Mouse (Mus musculus) forelimb bud, embryonic 11.5 days (tissue): Measurements from ENCODE around the gene Tgfb1.
"Not testable (repeated sequence)": the region's sequence is repeated elsewhere in the genome, so short reads cannot be mapped to it uniquely, and the experiment has no call there.

ENCODE experiments used
- DNase-seq: peaks from one replicate; pipeline ENCODE4 v3.0.0-alpha.2; 2012; ENCODE audit warnings: low read depth, low spot score

The Tgfb1 gene

GRCm38 (mm10) chr7:25705801-25706251 lies 19.0 kb downstream of the Tgfb1 start:
- no peak for DNase-seq

DNA sequence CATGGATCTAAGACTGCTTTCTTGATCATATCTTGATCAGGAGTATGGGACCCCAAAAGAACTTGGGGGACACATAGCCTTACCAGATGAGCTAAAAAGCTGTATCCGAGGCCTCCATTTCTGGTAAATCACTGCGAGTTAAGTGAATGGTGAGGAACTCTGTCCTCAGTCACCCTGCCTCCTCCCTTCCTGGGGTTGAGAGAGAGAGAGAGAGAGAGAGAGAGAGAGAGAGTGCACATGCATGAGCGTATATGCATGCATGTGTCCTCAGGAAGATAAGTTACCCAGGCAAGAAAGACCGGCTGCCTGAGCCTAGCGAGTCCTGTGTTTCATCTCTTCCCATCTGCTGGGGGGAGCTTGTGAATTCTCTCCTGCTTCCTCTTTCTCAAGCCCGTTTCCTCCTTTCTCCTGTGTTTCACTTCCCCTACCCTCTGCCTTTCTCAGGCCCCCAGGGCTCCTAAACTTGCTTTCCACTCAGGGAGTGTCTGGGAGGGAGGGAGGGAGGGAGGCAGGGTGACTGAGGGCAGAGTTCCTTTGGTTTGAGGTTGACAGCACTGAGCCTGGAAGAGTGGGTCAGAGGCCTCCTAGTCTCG lies 19.9 kb downstream of the Tgfb1 start:
- no peak for DNase-seq

DNA sequence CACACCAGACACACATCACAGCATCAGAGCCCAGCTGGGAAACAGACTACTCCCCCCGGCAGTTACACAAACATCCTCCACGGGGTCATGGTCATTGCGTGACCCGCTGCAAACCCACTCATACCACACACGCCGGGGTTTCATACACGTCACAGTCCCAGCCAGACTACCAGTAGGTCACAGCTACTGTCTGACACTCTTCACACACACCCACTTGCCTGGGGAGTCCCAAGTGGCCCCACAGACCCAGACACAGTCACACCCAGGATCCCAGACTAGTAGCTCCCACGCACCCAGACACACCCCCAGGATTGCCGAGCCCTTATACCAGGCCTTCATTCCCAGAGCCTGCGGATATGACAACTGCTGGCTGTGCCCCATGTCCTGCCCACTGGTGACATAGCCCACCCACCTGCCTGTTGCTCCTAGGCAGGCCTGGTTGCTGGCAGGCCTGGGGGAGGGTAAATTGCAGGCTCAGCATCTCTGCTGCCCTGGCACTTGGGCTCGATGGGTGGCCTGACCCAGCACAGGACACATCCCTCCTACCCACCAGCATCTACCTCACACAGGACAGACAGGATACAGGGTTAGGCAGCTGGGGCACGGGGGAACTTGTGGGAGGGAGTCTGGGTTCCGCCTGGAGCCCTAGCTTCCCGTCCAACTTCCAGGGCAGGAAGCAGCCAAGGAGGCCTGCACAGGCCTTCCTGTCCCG lies 20.9 kb downstream of the Tgfb1 start:
- no peak for DNase-seq

- DNase-seq = no peak
Measured at GRCm38 (mm10) chr7:25709961-25710360, 23.2 kb downstream of the Tgfb1 start.

DNA sequence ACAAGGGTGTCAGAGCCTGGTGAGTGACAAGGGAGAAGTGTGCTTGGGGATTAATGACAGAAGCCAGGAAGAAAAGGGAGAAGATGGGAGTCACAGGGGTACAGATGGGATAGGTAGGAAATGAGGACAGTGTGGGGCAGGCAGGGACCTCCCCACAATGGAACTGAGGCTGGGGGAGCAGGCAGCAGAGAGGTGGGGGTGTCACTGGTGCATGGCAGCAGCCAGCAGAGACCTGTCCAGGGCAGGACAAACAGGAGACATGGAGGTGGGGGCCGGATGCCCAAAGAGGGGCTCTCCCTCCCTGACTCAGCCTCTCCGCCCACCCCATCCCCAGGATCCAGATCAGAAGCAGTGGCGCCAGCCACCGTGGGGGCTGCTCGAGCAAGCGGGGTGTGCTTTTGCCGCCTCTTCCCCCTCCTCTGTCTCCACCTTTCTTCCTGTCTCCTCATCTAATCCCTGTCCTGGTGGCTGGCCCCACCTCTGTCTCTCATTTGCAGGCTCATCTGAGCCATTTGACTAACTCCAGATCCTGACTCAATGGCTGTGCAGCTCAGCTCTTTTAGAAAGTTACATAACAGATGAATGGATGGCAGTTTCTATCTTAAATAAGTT lies 23.8 kb downstream of the Tgfb1 start:
- no peak for DNase-seq

GRCm38 (mm10) chr7:25711165-25711564 lies 24.4 kb downstream of the Tgfb1 start:
- no peak for DNase-seq

DNA sequence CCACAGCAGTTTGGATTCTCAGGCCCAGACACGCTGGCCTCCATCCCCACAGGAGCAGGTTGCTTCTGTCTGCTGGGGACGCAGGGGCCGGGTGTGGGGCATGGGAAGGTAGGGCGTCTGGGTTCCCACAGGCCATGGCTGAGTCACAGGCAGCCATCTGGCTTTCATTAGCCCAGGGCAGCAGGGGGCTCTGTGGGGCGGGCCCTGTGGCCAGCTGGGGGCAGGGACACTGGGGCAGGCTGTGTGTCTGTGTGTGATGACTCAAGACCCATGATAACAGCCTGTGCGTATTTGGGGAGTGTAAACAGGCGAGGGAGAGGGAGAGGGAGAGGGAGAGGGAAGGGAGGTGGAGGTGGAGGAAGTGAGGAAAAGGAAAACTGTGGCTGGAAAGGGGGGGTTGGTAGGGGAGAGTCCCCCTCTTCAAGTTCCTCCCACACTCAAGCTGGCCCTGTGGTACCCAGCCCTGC lies 25.0 kb downstream of the Tgfb1 start:
- DNase-seq = peak; percentile 50

DNA sequence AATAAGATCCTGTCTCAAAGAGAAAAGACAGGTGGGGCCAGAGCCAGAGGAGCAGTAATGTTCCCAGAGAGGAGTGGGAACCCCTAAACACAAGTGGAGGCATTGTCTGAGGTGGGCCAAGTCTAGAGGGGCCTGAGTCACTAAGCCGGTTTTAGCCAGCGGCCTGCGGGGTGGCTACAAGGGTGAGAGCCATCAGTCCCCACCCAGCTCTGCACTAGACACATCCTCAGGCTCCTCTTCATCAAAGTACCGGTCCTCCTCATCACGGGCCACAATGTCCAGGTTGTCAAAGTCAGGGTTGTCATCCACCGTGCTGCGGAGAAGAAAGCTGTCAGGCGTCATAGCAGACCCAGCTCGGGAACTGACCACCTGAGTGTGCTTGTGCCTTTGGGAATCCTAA lies 26.0 kb downstream of the Tgfb1 start:
- no peak for DNase-seq

GRCm38 (mm10) chr7:25714581-25714980 lies 27.8 kb downstream of the Tgfb1 start:
- DNase-seq = no peak

DNA sequence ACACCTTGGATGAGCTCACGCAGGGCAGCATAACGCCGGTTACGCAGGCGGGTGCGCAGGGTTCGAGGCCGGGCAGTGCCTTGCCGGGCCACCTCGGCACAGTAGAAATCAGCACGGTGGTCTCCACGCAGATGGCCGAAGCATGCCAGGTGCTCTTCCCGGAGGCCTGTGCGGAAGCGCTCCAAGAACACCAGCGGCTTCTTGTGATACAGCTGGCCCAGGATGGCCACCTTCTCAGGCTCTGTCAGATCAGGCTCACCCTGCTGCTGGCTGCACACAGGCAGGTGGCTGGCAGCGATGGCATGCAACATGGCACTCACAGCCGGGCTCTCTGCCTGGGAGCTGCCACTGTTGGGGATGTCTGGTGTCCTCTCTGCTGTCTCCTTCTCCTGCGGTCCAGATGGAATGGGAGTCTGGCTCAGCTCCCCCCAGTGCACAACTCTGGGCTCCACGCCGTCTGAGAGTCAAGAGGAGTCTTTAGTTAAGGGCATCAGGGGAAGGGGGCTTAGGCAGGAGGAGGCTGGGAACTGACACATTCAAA lies 29.0 kb downstream of the Tgfb1 start:
- DNase-seq = no peak

- no peak for DNase-seq
Measured at GRCm38 (mm10) chr7:25717478-25717877, 30.7 kb downstream of the Tgfb1 start.

DNA sequence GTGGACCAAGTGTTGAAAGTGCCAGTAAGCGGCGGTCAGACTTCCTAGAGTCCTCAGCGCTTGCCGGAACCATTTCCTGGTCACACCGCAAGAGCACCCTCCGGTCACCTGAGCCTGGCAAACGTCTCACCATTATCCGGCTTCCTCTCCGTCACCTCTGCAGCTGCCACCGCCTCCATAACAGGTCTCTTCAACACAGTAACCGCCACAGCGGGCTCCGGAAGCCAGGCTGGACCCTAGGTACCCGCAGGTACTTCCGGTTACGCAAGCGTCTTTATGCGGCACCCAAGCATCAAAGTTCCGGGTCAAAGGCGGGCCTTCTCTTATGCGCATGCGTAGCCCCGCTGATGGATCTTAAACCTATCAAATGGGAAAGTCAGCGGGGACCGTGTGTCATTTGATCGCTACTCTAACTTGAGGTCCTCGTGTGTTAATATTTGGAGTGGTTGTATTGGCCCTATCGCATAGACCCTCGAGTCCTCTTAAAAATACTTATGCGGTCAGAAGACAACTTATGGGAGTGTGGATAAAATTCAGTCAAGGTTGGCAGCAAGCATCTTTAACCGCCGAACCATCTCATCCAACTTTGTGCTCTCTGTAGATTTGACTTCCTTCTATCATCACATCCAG lies 32.1 kb downstream of the Tgfb1 start, which contains the start of gene Ccdc97:
Ccdc97 (minus strand) TSS at position 301 of the 630 bp plus-strand sequence.
- DNase-seq = peak; percentile 95

- DNase-seq = peak; percentile 81
Measured at GRCm38 (mm10) chr7:25719761-25720610, 33.2 kb downstream of the Tgfb1 start.

- no peak for DNase-seq
Measured at GRCm38 (mm10) chr7:25720760-25721159, 34.0 kb downstream of the Tgfb1 start.

DNA sequence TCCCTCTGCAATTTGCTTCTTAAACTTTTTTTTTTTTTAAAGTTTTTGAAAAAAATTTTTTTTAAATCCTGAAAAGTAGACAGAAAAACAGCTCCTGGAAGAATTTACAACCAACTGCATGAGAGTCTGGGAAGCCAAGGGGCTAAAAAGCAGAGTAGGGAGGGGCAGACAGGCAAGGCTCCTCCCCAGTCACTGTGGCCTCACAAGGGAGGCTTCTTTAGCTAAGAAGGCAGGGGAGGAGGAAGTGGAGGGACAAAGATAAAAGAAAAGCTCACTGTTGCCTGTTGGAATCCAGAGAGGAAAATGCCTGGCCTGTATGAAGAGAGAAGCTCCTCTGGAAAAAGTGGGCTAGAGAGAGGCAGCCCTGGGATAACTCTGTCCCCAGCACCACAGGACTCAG lies 35.0 kb downstream of the Tgfb1 start:
- not testable (repeated sequence) for DNase-seq

DNA sequence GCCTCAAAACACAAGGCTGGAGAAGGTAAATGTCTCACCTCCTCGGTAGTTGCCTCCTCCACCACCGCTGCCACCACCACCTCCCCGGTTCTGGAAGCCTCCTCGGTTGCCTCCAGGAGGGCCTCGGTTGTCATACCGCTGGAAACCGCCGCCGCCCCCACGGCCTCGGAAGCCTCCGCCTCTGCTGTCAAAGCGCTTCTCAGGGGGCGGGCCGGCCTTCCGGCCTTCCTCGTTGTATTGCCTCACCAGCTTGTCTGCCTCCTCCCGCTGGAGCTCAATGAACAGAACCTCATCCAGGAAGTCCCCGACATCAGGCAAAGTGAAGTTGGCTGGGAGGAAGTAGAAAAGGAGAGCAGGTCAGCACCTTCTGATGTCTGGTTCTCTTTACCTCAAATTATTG lies 39.1 kb downstream of the Tgfb1 start:
- no peak for DNase-seq

DNA sequence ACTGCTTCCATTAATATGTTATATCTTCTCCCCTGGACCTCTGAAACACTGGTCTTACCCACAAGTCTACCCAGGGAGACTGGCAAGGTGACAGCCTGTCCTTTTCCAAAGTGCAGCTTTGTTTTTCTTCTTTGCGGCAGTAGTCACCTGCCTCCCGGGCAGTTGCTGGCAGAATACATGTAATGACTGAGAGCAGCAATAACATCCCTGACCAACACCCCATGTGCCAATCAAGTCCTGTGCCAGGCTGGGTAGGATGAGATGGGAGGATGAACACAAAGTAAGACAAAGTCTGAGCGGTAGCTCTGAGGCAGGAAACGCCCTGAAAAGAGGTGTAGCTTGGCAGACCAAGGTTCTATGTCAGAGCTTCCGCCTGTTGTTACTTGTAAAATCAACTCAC lies 41.0 kb downstream of the Tgfb1 start:
- DNase-seq = no peak

- no peak for DNase-seq
Measured at GRCm38 (mm10) chr7:25729396-25729795, 42.6 kb downstream of the Tgfb1 start.

DNA sequence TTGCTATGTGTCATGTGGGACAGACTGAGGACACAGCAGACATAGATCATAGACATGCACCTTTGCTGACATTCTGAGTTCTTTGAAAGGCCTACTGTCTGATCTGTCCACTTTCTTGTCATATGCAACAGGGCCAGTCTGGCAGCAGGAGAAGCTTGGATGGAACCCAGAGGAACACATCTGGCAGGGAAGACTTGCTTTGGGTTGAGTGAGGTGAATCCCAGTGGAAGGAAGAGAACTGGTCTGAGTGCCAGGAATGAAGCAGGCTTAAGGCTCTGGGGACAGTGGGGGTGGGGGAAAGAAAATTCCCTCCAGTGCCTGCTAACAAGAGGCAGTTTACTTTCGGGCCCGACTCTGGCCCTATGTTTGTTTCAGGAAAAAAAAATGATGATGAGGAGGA lies 43.1 kb downstream of the Tgfb1 start:
- DNase-seq = no peak

- DNase-seq = no peak
Measured at GRCm38 (mm10) chr7:25731294-25732055, 44.7 kb downstream of the Tgfb1 start.
